Mouse (Mus musculus) left cerebral cortex, adult 11 months (tissue): ENCODE data around the gene Insc.

Experiments
- DNase-seq: peaks from one replicate; pipeline ENCODE4 v3.0.0; 2022; ENCODE audit warnings: low spot score

Gene Insc

GRCm38 (mm10) chr7:114832257-114832940, 88.9 kb downstream of the Insc start:
- no peak for DNase-seq

DNA sequence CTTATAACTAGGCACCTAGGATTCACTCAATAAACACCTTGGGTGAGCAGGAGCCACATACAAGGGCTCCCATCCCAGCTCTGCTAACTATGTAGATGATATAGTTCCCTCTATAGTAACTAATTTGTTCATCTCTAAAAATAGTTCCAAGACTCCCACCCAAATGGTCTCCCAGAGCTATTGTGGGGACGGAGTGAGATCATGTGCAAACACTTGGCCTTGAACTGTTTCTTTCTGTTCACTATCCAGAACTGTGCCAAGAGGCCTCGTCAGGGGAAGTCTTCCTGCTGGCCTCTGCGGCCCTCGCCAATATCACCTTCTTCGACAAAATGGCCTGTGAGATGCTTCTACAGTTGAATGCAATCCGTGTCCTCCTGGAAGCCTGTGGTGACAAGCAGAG, 91.0 kb downstream of the Insc start:
- no peak for DNase-seq

GRCm38 (mm10) chr7:114837268-114837667, 93.8 kb downstream of the Insc start:
- DNase-seq: no peak

DNA sequence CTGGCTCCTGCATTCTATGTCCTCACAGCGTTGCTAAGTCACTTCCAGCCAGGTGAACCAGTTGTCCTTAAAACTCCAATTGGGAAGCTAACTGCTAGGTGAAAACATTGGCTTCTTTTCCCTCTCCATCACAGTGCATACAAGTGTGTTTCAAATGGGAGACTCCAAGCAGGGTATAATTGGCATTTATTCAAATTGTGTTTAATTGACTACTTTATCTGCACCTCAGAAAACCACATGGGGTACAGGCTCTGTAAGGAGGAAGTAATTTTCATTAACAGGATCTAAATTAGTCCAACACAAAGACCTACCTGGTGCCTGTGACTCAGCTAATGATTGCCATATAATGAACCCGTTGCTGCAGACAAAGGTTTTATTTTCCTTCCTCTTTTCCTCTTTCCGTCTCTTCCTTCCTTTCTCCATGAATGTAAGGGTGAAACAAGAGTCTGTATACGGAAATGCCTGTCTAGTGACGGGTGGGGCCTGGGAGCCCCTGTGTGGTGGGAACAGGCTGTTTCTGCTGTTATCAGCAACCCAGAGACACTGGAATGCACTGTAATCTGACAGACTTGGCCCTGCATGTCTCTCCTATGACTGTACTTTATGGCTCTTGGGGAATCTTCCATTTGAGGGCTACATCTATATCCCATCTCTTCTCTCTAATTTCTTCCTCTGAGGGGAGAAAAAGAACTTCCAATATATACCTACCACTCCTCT, 96.7 kb downstream of the Insc start:
- DNase-seq: no peak

- DNase-seq: no peak
These were observed 99.2 kb downstream of the Insc start for GRCm38 (mm10) chr7:114842644-114843211.

DNA sequence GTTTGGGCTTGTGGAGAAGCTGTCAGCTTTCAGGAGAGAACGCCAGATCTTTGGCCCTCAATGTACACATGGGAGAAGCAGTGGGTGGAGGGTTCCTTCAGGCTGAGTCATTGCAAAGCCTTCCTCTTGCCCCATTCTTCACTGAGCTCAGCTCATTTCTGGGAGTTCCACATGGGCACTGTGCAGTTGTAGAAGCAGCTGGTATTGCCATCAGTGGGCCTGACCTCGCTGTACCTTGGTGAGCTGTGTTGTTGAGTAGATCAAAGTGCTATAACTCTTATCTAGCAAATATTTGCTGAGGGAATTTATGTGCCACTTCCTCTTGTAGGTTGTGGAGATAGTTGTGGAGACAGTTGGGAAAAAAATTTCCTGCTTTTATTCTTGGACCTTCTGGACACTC, 103.7 kb downstream of the Insc start:
- DNase-seq: no peak

DNA sequence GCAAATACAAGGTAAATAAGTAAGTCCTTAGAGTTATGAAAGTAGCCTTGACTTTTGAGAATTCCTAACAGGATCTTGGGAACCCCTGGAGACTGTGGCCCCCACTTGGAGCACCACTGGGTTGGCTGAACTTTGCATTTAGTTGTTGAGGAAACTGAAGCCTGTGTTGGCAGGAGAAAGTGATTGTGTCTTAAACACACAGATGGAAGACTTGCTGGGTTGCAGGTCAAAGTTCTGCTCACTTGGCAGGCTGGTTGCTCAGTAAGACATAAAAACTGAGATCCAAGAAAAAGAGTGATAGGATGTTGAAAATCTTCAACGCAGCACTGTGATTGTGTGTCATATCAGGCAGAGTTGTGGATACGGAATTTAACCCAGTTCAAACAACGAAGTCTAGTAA, 108.9 kb downstream of the Insc start:
- no peak for DNase-seq

DNA sequence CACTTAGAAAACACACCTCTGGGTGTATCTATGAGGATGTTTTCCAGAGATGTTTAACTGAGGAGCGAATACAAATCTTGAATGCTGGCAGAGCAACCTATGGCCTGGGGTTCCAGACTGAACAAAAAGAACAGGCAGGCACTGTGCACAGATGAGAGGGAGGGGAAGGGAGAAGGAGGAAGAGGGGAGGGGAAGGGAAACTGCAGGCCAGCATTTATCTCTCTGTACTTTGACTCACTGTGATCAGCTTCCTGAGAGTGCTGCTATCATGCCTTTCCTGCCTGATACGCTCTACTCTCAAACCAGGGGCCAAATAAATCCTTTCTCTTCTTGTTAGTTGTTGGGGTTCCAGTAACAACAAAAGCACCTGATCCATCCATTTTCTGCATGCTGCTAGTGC, 110.7 kb downstream of the Insc start:
- no peak for DNase-seq

- DNase-seq: no peak
These were observed 117.5 kb downstream of the Insc start for GRCm38 (mm10) chr7:114860858-114861523.

DNA sequence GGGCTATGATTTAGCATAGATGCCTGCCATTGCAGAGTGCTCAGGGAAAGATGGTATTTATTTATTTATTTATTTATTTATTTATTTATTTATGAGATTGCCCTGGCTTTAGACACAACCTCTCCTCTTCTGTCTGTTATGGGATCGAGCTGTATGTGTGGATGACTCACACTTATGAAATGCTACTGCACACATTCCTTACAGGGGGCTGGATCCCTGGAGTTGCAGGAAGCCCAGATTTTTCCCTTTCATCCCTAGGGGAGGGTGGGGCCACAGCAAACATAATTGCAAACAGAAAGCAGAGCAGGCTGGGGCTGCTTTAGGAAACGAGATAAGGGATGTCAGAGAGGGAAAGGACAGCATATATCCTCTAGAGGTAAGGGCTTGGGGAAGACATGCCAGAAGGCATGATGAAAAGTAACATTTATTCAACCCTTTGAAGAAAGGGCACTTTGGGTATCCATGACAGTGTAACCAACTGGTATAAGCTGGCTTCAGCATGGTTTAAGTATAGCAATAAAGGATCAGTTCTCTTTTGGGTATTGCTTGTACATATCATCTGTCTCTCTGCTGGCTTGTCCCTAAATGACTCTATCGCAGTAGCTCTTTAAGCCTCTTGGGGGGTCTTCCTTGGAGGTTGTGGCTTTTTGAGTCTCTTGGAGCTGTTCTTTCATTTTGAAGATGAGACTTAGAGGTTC, 130.0 kb downstream of the Insc start:
- DNase-seq: no peak

DNA sequence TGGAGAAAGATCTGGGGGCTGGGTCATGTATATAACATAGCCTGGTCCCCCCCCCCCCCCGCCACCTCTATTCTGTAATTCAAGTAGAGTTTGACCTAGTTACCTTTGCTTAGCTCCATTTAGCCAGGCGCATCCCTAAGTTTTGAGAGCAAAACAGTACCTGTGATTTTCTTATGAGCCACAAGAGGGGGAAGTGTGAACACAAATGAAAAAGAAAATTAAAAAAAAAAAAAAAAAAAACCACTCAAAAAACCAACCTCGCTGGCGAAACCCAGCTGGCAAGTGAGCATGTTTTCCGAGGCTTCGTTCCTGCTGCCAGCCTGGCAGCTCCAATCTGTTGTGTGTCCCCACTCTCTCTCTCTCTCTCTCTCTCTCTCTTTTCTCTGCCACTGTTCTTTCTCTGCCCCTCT, 130.5 kb downstream of the Insc start:
- no peak for DNase-seq

GRCm38 (mm10) chr7:114874579-114874978, 131.1 kb downstream of the Insc start:
- no peak for DNase-seq

DNA sequence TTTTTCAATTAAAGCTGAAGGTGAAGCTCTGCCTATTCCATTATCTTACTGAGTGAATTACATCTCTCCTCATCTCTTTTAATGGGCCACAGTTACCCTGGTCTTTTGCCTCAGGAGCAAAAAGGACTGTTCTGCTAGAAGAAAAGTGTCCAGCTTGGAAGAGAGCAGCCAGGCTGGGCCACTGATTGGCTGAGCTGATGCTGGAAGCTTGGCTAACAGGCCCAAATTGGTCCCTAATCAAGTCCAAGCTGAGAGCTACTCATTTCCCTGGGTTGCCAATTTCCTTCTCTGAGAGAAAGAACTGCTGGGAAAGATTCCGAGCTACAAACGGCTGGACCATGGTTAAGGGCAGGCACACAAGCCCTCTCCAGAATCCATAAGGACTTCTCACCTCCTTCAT, 140.1 kb downstream of the Insc start:
- DNase-seq: no peak

- DNase-seq: no peak
These were observed 143.4 kb downstream of the Insc start for GRCm38 (mm10) chr7:114886933-114887332.

- DNase-seq: no peak
These were observed 146.7 kb downstream of the Insc start for GRCm38 (mm10) chr7:114890215-114890614.

- peak; percentile 19 for DNase-seq
These were observed 149.2 kb downstream of the Insc start for GRCm38 (mm10) chr7:114892618-114893257.

DNA sequence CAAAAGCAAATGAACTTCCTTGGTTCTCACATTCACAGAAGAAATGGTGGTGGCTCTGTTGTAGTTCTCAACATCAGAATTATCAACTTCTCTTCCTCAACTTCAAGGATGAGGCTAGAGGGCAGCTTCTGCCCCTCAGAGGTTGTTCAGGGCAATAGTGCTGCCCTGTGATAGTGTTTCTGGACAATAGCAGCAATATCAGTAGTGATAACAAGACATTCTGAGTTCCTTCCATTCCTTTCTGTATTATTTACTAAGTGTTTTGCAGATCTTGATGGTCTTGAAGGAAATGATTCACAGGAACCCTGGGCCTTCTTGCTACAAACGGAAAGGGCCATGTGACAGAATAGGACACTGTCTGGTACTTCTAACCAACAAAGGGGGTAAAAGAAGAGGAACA, 150.4 kb downstream of the Insc start:
- no peak for DNase-seq

GRCm38 (mm10) chr7:114896966-114897697, 153.6 kb downstream of the Insc start:
- DNase-seq: no peak
